Mouse (Mus musculus) neural tube, embryonic 14.5 days (tissue): ENCODE data around the gene Actrt2. TPM values are rescaled to one million over a fixed set of nuclear protein-coding genes. Genes with fewer than 3 reads are reported as not detected.

ENCODE experiments used
- ATAC-seq: fragments of 200-750 bp; cut with Nextera tagmentation; 2 replicates; pipeline ENCODE4 v1.8.0; 2017; ENCODE audit warnings: low read depth, mild to moderate bottlenecking, moderate TSS enrichment, moderate library complexity
- H3K27ac ChIP-seq: fragments of 300-500 bp; sonication (generic); 2 replicates; pipeline ENCODE4 v1.5.1; 2014; ENCODE audit warnings: low read depth, mild to moderate bottlenecking, control low read depth, low read length, moderate library complexity, mixed read lengths
- H3K27me3 ChIP-seq: fragments of 300-500 bp; sonication (generic); 2 replicates; pipeline ENCODE4 v1.6.1; 2014; ENCODE audit warnings: low read length; ENCODE audit not compliant: control insufficient read depth, insufficient read depth
- H3K36me3 ChIP-seq: fragments of 300-500 bp; sonication (generic); 2 replicates; pipeline ENCODE4 v1.6.1; 2014; ENCODE audit warnings: low read length, mixed read lengths; ENCODE audit not compliant: control insufficient read depth, insufficient read depth
- H3K4me1 ChIP-seq: fragments of 300-500 bp; sonication (generic); 2 replicates; pipeline ENCODE4 v1.6.1; 2014; ENCODE audit warnings: low read length; ENCODE audit not compliant: control insufficient read depth, insufficient read depth
- H3K4me2 ChIP-seq: fragments of 300-500 bp; sonication (generic); 2 replicates; pipeline ENCODE4 v1.6.1; 2014; ENCODE audit warnings: mild to moderate bottlenecking, low read depth, low read length, control low read depth
- H3K4me3 ChIP-seq: fragments of 300-500 bp; sonication (generic); 2 replicates; pipeline ENCODE4 v1.5.1; 2014; ENCODE audit warnings: low read depth, low read length, control low read depth, mixed read lengths
- H3K9ac ChIP-seq: fragments of 300-500 bp; sonication (generic); replicated peaks from 2 replicates; pipeline ENCODE4 v1.6.1; 2014; ENCODE audit warnings: low read depth, mild to moderate bottlenecking, control low read depth, low read length, mixed read lengths
- H3K9me3 ChIP-seq: fragments of 300-500 bp; sonication (generic); 2 replicates; pipeline ENCODE4 v1.6.1; 2016; ENCODE audit warnings: low read length; ENCODE audit not compliant: control insufficient read depth
- WGBS: fragments of 180-500 bp; shearing (Covaris S2); extraction: QIAGEN DNeasy Blood & Tissue Kit; methylation state at CpG from one replicate; pipeline ENCODE4 v1.1.7; 2014; 5-methylcytosine and 5-hydroxymethylcytosine counted together
- polyA plus RNA-seq: library from polyadenylated mRNA; unstranded; fragments of >200 nt; fragmentation: Nextera tagmentation; extraction: Ambion mirVana; gene quantifications from 2 replicates; pipeline ENCODE4 v1.2.1, GENCODE M21; 2014

Gene Actrt2
- polyA plus RNA-seq, 1 experiment from 2014 or later, result not detected

DNA sequence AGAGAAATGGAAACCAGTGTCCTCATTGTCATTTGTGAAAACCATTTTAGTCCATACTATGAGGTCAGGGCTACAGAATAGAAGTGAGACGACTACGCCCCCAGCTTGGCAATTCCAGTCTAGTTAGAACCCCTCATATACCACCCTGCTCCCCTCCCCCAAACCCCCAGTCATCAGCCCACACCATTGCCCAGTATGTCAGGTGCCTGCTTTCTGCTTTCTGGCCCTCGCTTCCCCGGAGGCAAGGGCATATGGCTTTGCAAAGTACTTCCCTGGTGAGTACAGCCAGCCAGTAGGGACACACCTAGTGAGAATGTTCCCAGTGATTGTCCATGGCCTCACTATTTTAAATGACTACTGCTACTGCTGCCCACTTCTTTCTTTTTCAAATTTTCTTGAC, 6.3 kb upstream of the Actrt2 start:
- Histone ChIP-seq H3K4me1 (peaks cover 6% of the 10 kb centered on the region; the same call in 1 of the 2 replicates), H3K36me3 (no peaks in the 10 kb centered on the region), H3K4me2 (no peak overlapping the region), H3K27me3 (no peaks in the 10 kb centered on the region), H3K27ac (no peak overlapping the region), H3K4me3 (no peak overlapping the region), H3K9me3 (no peaks in the 10 kb centered on the region), H3K9ac (no peak overlapping the region)
- 79% methylated on average over 4 of the region's 4 CpGs for WGBS
- ATAC-seq, result no peak

DNA sequence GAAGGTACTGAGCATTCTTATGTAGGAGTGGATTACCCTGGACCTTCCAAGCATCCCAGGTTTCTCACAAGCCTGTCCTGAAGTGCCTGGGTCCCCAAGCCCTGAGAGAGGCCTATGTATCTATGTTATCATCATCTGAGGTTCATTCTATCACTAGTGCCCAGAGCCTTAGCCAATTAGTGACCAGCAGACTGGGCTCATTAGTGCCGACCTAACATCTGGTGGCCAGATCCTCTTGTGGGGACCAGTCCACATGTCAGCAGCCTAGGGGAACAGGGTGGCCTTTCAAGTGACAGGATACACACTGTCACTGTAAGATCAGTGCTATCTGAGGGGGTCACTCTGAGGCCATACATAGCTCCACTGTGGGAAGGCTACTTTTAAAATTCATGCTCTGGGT, 4.4 kb upstream of the Actrt2 start:
- Histone ChIP-seq H3K27ac (no peak overlapping the region), H3K36me3 (no peaks in the 10 kb centered on the region), H3K4me2 (no peak overlapping the region), H3K9ac (no peak overlapping the region), H3K27me3 (no peaks in the 10 kb centered on the region), H3K4me3 (no peak overlapping the region), H3K4me1 (peaks cover 6% of the 10 kb centered on the region; the same call in 1 of the 2 replicates), H3K9me3 (no peaks in the 10 kb centered on the region)
- no peak for ATAC-seq
- 77% methylated on average over 1 of the region's 1 CpGs for WGBS

DNA sequence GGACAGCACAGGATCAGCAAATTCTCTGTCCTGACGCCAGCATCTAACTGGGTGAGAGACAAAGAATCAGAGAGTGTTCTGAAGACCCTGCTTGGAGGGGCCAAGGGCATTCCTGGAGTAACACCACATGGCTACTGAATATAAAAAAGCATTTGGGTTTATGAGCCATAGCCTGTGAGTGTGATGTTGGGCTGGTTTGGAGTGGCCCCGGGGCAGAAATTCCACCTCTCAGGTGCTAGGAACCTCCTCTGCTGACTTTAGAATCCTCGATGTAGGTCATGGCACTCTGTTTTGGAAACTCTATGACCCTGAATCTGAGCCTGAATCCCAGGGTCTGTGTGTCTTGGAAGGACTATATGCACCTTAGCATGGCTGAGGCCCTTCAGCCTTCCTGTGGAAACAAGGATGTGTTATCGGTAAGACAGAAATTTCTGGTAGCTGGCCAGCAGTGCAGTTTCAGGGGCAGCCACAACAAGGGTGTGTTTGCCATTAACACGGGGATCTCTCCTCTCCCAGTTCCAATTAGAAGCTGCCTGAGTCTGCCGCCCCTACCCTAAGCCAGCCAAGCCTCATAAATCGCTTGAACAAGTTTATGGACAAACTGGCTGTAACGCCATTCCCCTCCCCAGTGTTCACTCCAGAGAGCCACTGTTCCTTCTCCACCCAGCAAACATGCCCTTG, 3.7 kb upstream of the Actrt2 start:
- no peak for ATAC-seq
- Histone ChIP-seq H3K4me2 (no peak overlapping the region), H3K9ac (no peak overlapping the region), H3K36me3 (no peaks in the 10 kb centered on the region), H3K9me3 (no peaks in the 10 kb centered on the region), H3K27ac (no peak overlapping the region), H3K4me3 (no peak overlapping the region), H3K27me3 (no peaks in the 10 kb centered on the region), H3K4me1 (peaks cover 6% of the 10 kb centered on the region; the same call in 1 of the 2 replicates)
- WGBS, result 44% methylated on average over 8 of the region's 8 CpGs

DNA sequence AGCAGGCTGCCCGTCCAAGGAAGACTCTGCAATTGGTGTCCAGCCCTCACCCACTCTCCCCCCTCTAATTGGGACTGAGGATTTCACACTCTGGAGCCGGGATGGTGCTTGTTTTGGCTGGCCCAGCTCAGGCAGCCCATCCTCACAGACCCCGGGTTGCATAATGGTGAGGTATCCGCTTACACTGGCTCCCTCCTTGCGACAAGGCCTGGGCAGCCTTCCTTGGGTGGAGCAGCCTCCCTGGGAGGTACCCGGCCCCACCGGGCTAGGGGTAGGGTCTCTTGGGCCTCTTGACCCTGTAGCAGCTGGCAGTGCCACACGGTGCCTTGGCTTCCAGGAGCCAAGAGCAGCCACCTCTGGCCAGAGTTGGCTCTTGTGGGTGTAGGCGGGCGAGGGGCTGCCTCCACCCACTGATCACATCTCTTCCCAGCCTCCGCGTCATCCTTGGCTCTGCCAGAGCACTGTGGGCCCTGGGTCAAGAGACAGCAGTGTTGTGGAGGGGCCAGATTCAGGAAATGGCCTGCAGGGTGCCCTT, 4.9 kb downstream of the Actrt2 start:
- ATAC-seq, result no peak
- Histone ChIP-seq H3K4me1 (no peaks in the 10 kb centered on the region), H3K36me3 (no peaks in the 10 kb centered on the region), H3K9ac (no peak overlapping the region), H3K4me2 (no peak overlapping the region), H3K9me3 (no peaks in the 10 kb centered on the region), H3K27me3 (no peaks in the 10 kb centered on the region), H3K27ac (no peak overlapping the region), H3K4me3 (no peak overlapping the region)
- 70% methylated on average over 12 of the region's 12 CpGs for WGBS

DNA sequence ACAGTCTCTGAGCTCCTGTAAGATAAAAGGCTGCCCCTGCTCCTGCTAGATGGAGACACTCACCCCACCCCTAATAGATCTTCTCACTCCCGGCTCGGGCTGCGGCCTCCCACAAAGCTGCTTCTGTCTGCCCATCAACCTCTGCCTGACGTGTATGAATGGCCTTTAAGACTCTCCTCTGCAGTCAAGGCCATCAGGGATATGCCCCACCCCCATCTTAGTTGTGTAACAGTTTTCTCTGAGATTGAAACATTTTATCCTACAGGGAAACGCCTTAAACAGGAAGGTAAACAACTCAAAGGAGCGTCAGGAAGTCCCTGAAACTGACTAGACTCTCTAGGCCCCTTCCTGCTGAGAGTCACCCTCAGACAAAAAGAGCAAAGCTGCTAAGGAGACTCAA, 6.4 kb downstream of the Actrt2 start:
- no peaks in the 10 kb centered on the region for H3K36me3 ChIP-seq
- H3K9me3 ChIP-seq, result no peaks in the 10 kb centered on the region
- no peak overlapping the region for H3K4me2 ChIP-seq
- no peak overlapping the region for H3K9ac ChIP-seq
- H3K4me1 ChIP-seq, result no peaks in the 10 kb centered on the region
- no peak overlapping the region for H3K27ac ChIP-seq
- H3K27me3 ChIP-seq, result no peaks in the 10 kb centered on the region
- no peak overlapping the region for H3K4me3 ChIP-seq
- WGBS, result 36% methylated on average over 6 of the region's 6 CpGs
- ATAC-seq, result no peak

DNA sequence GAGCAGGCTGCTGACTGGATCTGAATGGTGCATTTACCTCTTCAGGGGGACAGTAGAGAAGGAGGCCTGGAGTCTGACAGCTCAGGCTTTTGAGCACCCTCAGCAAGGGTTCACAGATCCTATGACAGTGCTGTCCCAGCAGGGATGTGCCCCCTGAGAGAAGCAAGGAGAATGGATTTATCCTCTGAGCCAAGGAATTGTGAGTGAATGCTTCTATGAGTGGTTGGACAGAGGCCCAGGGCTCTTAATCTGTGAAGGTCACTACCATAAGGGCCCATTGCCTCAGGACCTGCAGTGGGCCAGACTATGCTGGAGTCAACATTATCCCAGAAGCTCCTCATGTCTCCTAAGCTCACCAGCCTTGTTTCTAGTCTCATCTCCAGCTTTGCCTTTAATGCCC, 7.6 kb downstream of the Actrt2 start:
- Histone ChIP-seq H3K36me3 (no peaks in the 10 kb centered on the region), H3K4me1 (no peaks in the 10 kb centered on the region), H3K4me3 (no peak overlapping the region), H3K27me3 (no peaks in the 10 kb centered on the region), H3K4me2 (no peak overlapping the region), H3K27ac (no peak overlapping the region), H3K9ac (no peak overlapping the region), H3K9me3 (no peaks in the 10 kb centered on the region)
- ATAC-seq, result no peak

DNA sequence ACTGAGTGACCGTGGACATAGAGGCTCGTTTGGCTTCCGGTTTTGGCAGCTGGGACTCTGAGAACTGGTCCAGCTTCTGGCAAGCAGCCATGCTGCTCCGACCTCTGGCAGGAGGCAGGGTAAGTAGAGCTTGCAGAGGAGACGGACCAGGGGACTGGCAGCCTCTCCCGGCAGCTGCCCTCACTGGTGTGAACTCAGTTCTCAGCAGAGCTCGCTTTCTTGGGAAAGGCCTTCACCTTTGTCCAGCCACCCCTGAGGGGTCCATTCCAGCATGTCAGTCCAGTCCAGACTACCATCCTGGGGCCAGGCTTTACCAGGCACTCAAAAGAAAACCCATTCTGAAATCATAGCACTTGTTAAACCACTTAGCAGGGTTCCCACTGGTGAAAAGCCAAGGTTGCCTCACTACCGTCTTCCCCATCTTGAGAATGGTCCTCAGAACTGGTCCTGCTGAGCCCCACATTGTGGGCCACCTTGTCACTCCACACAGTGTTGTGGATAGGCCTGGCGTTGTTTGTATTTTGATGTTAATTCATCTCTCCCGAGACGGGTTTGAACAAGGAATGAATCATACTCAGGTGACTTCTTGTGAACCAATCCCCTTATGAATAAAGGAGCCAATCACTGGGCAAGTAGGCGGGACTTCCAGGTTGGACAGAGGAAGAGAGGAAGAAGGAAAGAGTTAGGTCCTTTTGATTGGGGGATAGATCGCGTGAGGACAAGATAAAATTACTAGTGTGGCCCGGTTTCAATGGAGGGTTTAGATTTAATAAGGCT, 12.3 kb downstream of the Actrt2 start:
- no peak for ATAC-seq
- Histone ChIP-seq H3K9ac (no peak overlapping the region), H3K4me2 (no peak overlapping the region)

DNA sequence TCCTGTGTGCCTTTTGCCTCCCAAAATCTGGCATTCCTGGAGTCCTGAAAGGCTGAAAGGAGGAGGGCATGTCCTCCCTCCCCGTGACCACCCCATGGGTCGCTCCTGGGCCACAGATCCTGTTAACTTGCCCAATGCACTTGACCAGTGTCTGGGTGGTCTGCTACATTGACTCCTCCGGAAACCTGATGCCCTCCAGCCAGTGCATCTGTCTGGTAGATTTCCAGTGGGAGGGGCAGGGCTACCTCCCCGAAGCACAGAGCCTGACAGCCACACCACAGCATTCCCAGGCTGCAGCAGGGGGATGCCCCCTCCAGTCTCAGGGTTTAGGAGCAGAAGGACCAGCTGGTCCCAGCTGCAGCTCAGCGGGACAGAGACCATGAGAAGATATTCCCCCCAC, 15.2 kb downstream of the Actrt2 start:
- no peak overlapping the region for H3K4me2 ChIP-seq
- no peak for ATAC-seq
- no peaks in the 10 kb centered on the region for H3K4me1 ChIP-seq
- H3K27me3 ChIP-seq, result no peaks in the 10 kb centered on the region; the same call in none of the 2 replicates
- no peak overlapping the region for H3K9ac ChIP-seq
- 19% methylated on average over 5 of the region's 5 CpGs for WGBS
- H3K27ac ChIP-seq, result no peak overlapping the region
- no peak overlapping the region for H3K4me3 ChIP-seq
- H3K9me3 ChIP-seq, result no peaks in the 10 kb centered on the region
- H3K36me3 ChIP-seq, result no peaks in the 10 kb centered on the region

More for the DNA sequence above, 12.3 kb downstream of the Actrt2 start:
- WGBS, result 76% methylated on average over 15 of the region's 15 CpGs
- Histone ChIP-seq H3K4me1 (no peaks in the 10 kb centered on the region), H3K4me3 (no peak overlapping the region), H3K27me3 (no peaks in the 10 kb centered on the region; the same call in 1 of the 2 replicates), H3K36me3 (no peaks in the 10 kb centered on the region), H3K27ac (no peak overlapping the region), H3K9me3 (no peaks in the 10 kb centered on the region)

DNA sequence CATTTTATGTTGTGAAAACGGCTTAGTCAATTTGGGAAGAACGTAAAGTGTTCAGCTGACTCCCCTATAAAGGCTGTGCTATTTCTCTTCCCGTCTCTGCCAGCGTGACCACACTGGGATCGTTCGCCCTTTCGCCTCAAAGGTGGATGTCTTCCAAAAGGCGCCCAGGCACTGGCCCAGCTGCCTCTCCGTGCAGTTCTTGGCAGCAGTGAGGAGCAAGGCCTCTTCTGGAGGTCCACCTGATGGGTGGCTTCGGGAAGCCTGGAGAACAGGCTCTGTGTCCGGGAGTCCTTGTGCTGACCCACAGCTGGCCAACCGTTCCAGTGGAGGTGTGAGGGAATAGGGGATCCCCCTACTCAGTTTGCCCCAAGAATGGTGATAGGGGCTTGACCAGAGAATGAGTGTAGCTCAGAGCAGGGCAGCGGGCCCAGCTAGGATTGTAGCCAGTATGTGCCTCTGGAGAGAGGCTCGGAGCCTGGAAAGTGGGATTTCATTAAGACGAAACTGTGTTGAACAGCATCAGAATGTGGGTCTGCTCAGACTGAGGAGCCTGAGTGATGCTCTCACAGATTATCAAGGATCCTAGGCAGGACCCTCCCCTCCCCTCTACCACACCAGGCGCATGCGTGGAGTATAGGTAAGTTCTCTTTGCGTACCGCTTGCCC, 18.5 kb downstream of the Actrt2 start:
- Histone ChIP-seq H3K36me3 (no peaks in the 10 kb centered on the region), H3K4me1 (no peaks in the 10 kb centered on the region), H3K9ac (no peak overlapping the region), H3K27me3 (peaks cover 2% of the 10 kb centered on the region), H3K4me2 (no peak overlapping the region), H3K27ac (no peak overlapping the region), H3K4me3 (no peak overlapping the region), H3K9me3 (no peaks in the 10 kb centered on the region)
- no peak for ATAC-seq
- 77% methylated on average over 19 of the region's 19 CpGs for WGBS
